Mouse (Mus musculus): ENCODE measurements around the gene Zfhx3.

DNA sequence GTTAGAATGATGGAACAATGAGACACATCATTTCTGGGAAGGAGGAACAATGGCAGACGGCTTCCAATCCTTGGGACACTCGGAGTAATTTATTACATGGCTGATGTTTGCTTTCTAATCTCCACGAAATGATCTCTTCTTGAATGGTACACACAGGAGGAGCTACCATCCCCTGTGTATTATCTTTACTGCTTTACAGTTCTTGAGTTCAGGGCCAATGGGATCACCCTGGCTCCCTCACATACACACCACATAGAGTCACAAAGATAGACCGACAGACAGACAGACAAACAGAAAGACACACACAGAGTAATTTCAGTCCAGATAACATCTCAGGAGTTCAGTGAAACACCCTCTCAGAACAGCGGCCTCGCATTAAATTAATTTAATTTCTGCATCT lies 621.0 kb downstream of the Zfhx3 start:
- no peak for TF ChIP-seq EP300 (IDR thresholded peaks at IDR 0.05; ENCODE audit: insufficient read depth, low read depth, low read length)
- no peak for TF ChIP-seq POLR2A (IDR thresholded peaks at IDR 0.05; ENCODE audit: insufficient read depth, low read length)
- no peak for TF ChIP-seq CTCF (IDR thresholded peaks at IDR 0.05; ENCODE audit: low read depth, low read length)
